Mouse (Mus musculus) lung, postnatal 36 days (tissue): Measurements from ENCODE around the gene Usp27x.
A peak's percentile ranks its signal among the peaks of the same experiment; 100 is the strongest.

Experiments used
- DNase-seq: peaks from one replicate; pipeline ENCODE4 v3.0.0; 2022; ENCODE audit warnings: mixed read lengths

The Usp27x gene

GRCm38 (mm10) chrX:7375716-7376480, at the start of gene Usp27x:
TSS of gene Usp27x (minus strand) at chrX:7375830.
- peak; percentile 77 for DNase-seq

DNA sequence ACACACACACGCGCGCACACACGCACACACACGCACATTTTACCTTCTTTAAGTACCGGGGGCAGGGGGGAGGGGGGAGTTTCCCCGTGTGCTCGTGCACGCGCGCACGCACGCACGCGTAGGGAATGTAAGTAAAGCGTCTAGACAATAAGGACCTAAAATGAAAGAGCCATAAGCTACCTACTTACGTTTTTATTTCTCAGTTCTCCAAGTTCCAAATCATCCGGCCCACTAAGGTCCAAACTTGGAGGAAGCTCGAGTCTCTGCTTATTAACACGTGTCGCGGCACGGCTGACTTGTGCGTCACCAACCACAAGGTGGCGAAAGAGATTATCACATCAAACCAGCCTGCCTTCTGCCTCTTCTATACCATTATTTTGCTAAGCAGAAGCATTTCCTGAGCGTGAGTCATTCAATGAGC, 47.1 kb upstream of the Usp27x start:
- peak; percentile 89 for DNase-seq

DNA sequence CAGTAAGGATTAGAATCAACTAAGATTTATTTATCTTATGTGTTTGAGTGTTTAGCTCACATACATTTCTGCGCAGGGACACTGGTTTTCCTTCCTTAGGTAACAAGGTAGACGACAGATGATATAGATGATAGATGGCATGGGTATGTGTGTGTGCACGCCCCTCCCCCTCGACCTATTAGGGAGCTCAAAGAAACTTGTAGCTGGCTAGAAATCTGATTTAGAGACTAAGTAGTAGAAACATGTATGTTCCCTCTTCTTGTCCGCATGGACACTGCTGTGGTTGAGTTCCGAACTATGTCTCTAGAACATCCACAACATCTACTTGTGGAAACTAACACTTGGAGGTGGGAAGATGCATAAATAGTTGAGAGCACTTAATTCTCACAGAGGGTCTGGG, 46.5 kb upstream of the Usp27x start:
- DNase-seq = no peak

GRCm38 (mm10) chrX:7421016-7421415, 45.4 kb upstream of the Usp27x start:
- DNase-seq = peak; percentile 90

GRCm38 (mm10) chrX:7416178-7416871, 40.7 kb upstream of the Usp27x start:
- peak; percentile 64 for DNase-seq

DNA sequence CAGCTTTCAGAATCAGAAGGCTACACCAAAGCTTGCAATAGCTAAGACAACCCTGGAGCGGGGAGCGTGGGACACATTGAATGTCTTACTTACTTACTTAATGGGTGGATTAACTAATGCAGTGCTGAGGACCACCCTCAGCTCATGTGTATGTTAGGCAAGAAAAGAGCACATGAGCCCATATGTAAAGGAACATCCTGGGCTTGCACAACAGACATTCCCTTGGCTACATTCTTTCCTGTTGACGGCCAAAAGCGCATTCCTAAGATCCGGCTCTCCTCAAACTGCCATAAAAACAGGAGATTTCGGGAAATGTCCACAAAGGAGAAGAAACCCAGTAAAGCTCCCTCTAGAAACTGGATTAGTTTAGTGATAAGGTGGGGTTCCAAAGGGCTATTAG, 39.7 kb upstream of the Usp27x start:
- DNase-seq = no peak

- no peak for DNase-seq
Observed at GRCm38 (mm10) chrX:7412239-7413033, 36.8 kb upstream of the Usp27x start.

- no peak for DNase-seq
Observed at GRCm38 (mm10) chrX:7376586-7376985, 956 bp upstream of the Usp27x start.

GRCm38 (mm10) chrX:7375322-7375715, 311 bp downstream of the Usp27x start:
- peak; percentile 2 for DNase-seq

DNA sequence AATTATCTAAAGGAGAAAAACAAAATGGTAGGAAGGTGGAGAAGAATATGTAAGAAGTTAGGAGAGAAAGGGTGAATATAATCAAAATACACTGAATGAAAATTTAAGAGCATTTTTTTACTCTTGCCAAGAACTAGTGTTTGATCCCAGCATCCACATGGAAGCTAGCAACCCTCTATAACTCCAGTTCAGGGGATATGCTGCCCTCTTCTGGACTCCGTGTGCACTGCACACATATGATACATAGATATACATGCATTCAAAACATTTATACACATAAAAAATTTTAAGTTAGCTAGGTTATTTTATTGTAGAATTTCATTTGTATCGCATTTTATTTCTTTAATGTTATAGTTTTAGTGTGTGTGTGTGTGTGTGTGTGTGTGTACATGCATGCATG, 50.2 kb downstream of the Usp27x start:
- peak; percentile 15 for DNase-seq

DNA sequence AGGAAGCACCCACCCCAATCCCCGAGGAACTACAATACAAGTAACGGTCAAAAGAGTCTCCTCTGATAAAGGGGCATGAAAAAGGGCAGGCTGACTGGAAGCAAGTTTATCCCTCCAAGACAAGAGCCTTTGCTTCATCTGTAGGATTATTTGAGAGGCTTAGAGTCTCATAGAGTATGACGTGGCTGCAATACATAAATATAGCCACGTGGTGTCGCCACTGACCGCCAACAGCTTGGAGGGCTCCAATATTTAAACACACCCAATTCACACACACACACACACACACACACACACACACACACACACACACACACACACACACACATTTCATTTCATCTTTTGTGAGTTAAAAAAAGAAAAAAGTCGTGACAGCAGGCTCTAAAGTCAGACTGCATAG, 53.3 kb downstream of the Usp27x start:
- peak; percentile 75 for DNase-seq
